Mouse (Mus musculus): Measurements from ENCODE around the gene St3gal4.
"Not testable (repeated sequence)": the region's sequence is repeated elsewhere in the genome, so short reads cannot be mapped to it uniquely, and the experiment has no call there.

The St3gal4 gene

GRCm38 (mm10) chr9:35119168-35119567, at the start of gene St3gal4:
Gene St3gal4, minus strand, starts transcription at chr9:35119268.
- DNase-seq, result no peak

GRCm38 (mm10) chr9:35166798-35167635, 47.9 kb upstream of the St3gal4 start:
- DNase-seq, result no peak

- no peak for DNase-seq
Observed at GRCm38 (mm10) chr9:35166144-35166797, 47.2 kb upstream of the St3gal4 start.

- no peak for DNase-seq
Observed at GRCm38 (mm10) chr9:35164142-35164874, 45.2 kb upstream of the St3gal4 start.

GRCm38 (mm10) chr9:35163011-35163690, 44.1 kb upstream of the St3gal4 start:
- DNase-seq, result no peak

- no peak for DNase-seq
Observed at GRCm38 (mm10) chr9:35161721-35162120, 42.7 kb upstream of the St3gal4 start.

- DNase-seq, result no peak
Observed at GRCm38 (mm10) chr9:35160662-35161061, 41.6 kb upstream of the St3gal4 start.

- no peak for DNase-seq
Observed at GRCm38 (mm10) chr9:35158477-35158876, 39.4 kb upstream of the St3gal4 start.

GRCm38 (mm10) chr9:35156862-35157261, 37.8 kb upstream of the St3gal4 start:
- DNase-seq, result no peak

GRCm38 (mm10) chr9:35156002-35156710, 37.1 kb upstream of the St3gal4 start:
- no peak for DNase-seq

GRCm38 (mm10) chr9:35152923-35153322, 33.9 kb upstream of the St3gal4 start:
- DNase-seq, result no peak

GRCm38 (mm10) chr9:35148822-35149221, 29.8 kb upstream of the St3gal4 start:
- not testable (repeated sequence) for DNase-seq

GRCm38 (mm10) chr9:35147261-35147660, 28.2 kb upstream of the St3gal4 start:
- DNase-seq, result not testable (repeated sequence)

- DNase-seq, result no peak
Observed at GRCm38 (mm10) chr9:35145829-35146228, 26.8 kb upstream of the St3gal4 start.

- DNase-seq, result no peak
Observed at GRCm38 (mm10) chr9:35145118-35145517, 26.1 kb upstream of the St3gal4 start.

GRCm38 (mm10) chr9:35142221-35142620, 23.2 kb upstream of the St3gal4 start:
- no peak for DNase-seq

GRCm38 (mm10) chr9:35139231-35139744, 20.2 kb upstream of the St3gal4 start:
- DNase-seq, result no peak

- DNase-seq, result no peak
Observed at GRCm38 (mm10) chr9:35138029-35138428, 19.0 kb upstream of the St3gal4 start.

GRCm38 (mm10) chr9:35135575-35135974, 16.5 kb upstream of the St3gal4 start:
- DNase-seq, result no peak

GRCm38 (mm10) chr9:35131637-35132397, 12.7 kb upstream of the St3gal4 start:
- DNase-seq, result no peak

GRCm38 (mm10) chr9:35128995-35129418, 9.9 kb upstream of the St3gal4 start:
- DNase-seq, result no peak
